Mouse (Mus musculus) liver, postnatal 0 days (tissue): ENCODE results near the gene Cpd.

Experiments used
- CTCF ChIP-seq: sonication (generic); IDR thresholded peaks from 2 replicates; pipeline ENCODE4 v1.5.1; 2016; ENCODE audit warnings: antibody characterized with exemption, low read depth
- EP300 ChIP-seq: IDR thresholded peaks from 2 replicates; pipeline ENCODE4 v1.6.1; 2016; ENCODE audit warnings: antibody characterized with exemption, low read depth, mild to moderate bottlenecking

DNA sequence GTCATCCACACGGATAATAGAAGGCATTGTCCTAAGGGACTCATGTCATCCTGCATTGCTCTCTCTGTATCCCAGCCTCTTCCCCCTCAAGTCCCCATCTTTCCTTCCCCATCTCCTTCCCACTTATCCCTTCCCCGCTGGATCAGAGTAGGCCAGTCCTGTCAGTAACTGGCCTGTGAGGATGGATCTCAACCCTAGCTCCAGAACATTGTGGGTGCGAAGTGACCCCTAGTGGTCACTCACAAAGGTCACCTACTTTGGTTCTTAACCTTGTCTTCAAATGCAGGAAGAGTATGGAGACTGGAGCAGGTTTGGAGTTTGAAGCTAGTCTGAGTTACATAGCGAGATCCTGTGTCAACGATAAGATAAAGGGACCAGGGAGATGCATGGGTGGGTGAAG lies 47.4 kb upstream of the Cpd start:
- no peak for TF ChIP-seq EP300
- TF ChIP-seq CTCF, result peak; percentile 95
